Mouse (Mus musculus): ENCODE results near the gene Stox1. TPM values are rescaled to one million over a fixed set of nuclear protein-coding genes. Genes with fewer than 3 reads are reported as not detected.
A peak's percentile ranks its signal among the peaks of the same experiment; 100 is the strongest.
"Not testable (repeated sequence)": the region's sequence is repeated elsewhere in the genome, so short reads cannot be mapped to it uniquely, and the experiment has no call there.

Stox1 gene
- 1 to 10 TPM; 2.8 TPM for total RNA-seq (2021)

DNA sequence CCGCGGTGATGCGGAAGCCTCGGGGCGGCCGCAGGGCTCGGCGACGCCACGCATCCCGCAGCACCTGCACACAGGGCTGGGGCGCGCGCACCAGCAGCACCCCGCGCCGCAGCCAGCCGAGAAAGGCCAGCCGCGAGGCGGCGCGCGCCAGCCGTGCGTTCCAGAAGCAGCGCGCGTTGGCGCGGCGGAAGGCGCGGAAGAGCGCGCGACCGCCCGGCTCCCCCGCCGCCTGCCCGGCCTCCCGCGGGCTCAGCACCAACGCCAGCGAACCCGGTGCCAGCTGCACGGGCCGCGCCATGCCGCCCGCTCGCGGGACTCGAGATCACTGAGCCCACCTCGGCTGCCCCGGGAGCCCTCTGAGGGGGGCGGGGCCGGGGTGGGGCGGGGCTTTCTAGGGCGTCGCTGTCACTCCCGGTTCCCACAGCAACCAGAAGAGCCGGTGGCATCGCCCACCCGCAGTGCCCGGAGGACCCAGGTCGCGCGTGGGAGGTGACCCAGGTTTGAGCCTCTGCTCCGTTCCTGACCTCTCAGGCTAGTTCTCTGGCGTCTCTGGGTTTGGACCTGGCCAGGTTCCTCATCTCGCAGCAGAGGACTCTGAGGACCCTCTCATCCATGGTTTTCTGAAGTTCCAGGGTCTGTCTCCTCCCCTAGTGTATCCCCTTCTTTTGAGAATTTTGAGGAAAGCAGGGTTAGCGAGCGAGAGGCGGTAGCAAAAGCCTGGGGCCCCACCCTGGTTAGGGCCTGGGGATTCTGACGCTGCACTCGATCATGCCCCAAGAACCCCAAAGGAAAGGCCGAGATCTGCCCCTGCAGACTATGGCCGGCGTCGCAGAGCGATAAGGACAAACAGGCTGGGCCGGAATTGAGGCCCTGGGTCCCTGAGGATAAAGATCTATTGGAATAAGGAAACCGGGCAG is at the start of gene Stox1:
Gene Stox1 (minus strand): TSS at position 358 of the 917 bp plus-strand sequence.
- peak; percentile 48 to 56 for DNase-seq (ENCODE audit: extremely low spot score in 1 of 2, low spot score in 1 of 2)

DNA sequence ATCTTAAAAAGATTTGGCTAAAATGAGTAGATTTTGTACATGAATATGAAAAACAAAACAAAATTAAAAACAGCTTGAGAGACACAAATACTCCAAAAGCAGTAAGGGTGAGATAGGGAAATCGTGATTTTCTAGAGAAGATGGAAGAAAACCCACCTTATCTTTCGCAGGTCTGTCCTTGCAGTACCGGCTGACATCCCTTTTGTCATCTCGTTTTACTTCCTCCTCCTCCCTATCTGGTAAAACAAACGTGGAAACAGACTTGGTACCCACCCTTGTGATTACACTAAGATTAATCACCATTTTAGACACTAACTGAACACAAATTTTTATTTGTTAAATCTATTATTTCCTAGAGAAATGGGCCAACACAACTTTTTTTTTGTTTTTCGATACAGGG is 24.9 kb upstream of the Stox1 start:
- no peak for DNase-seq (ENCODE audit: extremely low spot score in 1 of 2, low spot score in 1 of 2)

DNA sequence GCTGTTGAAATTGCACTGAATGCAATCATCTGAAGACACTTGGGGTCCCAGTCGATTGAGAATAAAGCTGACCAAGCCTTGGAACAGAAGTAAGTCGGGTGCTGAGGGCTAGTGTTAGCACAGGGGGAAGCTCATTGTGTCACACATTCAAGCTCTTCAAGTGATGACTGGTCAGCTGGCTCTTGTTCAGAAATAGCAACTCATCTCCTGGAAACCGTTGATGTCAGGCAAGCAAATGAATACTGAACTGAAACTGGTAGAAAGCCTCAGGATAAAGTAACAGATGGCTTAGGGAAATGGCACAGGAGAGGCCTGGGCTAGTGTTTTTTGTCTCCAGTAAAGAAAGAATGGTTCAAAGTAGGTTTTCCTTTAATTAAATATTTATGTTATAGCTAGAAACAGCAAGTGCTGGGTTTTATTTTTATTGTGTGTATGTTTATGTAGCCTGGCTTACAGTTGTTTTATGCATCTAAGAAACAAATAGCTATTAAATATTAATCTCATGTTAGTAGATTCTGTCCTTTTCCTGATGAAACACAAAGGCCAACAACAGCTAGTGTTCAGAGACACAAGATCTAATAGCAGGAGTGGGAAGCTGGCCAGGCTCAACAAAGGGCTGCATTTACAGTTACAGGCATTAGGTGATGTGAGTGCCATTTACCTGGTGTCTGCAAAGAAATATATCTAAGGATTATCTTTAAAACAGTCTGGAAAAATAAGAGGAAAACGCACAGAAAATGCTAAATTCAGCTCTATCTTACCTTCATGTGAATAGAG is 14.2 kb upstream of the Stox1 start:
- DNase-seq (ENCODE audit: extremely low spot score in 1 of 2, low spot score in 1 of 2), result peak in 1 of 2 experiments; percentile 7

DNA sequence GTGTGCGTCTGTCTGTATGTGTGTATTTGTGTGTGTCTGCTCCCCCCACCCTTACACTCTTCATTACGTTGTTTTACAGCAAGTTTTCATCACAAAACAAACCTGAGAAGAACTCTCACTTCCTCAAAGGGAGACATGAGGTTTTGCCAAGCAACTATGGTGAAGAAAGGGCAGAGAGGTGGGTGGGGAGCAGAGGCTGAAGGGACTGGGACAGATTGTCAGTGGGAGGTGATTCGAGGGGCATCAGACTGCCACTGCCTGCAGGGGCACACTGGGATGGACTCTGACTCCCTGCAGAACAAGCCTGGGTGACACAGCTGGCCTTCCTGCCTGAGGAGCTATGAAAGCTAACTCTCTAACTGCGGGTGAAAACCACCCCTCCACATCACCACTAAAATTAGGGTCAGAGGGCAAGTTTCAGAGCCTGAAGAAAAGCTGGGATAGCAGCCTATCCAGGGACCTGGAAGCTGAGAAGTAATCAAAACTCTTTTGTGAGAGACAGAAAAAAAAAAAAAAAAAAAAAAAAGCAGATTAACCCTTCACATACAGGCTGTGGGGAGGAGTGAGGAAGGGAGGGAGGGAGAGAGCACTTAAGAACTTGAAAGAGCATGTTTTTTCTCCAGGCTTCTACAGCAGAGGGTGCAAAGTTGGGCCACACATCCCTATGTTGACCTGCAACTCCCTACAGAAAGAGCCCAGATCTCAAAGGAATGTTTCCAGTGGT is 11.2 kb upstream of the Stox1 start:
- DNase-seq (ENCODE audit: extremely low spot score in 1 of 2, low spot score in 1 of 2), result no peak

DNA sequence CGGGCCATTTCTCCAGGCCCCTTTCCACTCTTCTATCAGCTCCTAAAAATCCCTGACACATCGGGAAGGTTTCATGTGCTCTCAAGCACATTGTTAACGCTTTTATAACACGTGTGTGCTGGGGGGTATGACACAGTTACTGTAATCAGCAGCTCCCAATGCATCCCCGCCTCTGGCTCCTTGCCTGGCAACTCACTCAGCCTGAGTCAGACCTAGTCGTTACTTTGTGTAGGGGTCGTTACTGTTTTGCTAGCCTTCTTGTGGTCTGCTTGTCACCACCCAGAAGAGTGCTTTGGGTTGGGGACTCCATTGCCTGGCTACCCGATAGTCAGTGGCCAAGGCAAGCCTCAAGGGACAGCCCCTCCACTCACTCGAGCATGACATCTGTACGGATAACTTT is 4.9 kb upstream of the Stox1 start:
- no peak for DNase-seq (ENCODE audit: extremely low spot score in 1 of 2, low spot score in 1 of 2)

DNA sequence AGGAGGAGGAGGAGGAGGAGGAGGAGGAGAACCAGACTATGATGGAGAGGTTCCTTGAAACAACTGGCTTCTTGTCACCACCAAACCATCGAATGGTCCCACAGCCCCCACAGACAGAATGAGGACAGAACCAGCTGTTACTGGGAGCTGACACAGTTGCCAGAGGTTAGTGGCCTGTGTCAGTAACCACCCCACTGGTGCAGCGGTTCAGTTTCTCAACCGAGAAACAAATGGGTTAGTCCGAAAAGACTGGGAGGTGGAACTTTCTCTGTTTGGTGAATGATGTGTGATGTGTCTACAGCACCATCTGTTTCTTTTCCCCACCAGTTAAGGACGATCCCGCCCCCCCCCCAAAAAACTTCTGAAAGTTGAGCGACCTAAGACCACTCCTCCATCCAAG is 992 bp downstream of the Stox1 start:
- DNase-seq (ENCODE audit: extremely low spot score in 1 of 2, low spot score in 1 of 2), result no peak

DNA sequence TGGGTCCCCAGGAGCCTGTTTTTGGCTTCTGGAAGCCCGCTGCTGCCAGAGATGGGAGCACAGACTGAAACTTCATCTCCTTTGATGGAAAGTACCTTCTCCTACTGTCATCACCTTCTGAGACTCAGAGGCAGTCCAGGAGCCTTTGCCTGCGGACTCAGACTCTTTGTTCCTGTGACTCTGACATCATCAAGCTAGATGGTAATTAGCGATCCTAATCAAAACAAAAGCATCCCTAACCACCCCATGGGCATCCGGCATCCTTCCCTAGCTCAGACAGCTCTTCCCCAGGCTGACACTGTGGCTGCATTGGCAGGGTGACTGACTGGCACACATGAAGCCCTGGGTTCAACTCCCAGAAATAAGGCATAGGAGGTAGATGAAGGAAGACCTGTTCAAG is 3.2 kb downstream of the Stox1 start:
- no peak for DNase-seq (ENCODE audit: extremely low spot score in 1 of 2, low spot score in 1 of 2)

DNA sequence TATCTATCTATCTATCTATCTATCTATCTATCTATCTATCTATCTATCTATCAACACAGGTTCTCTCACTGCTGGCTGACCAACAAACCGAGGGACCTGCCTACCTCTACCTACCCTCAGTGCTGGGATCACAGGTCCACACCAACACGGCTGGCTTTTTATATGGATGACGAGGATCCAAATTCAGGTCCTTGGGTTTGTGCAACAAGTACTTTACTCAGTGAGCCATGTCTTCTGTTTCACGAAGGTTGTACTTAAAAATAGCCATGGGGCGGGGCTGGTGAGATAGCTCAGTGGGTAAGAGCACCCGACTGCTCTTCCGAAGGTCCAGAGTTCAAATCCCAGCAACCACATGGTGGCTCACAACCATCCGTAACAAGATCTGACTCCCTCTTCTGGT is 5.4 kb downstream of the Stox1 start:
- DNase-seq (ENCODE audit: extremely low spot score in 1 of 2, low spot score in 1 of 2), result not testable (repeated sequence)

DNA sequence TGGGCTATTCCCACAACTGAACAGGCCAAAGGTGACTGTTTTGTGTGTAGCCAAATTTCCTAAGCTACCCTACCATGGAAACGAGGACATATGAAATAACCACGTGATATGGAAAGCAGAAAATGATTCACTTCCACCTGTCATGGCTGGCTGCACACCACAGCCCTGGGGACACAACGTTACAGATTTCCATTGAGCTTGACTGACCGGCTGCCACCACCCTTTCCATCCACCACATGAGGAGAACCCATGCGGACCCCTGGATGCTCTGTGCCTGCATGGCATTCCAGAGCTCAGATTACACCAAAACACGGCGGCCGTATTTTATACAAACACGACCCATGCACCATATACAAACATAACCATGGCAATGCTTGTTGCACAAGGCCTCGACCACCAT is 12.5 kb downstream of the Stox1 start:
- DNase-seq (ENCODE audit: extremely low spot score in 1 of 2, low spot score in 1 of 2), result no peak

DNA sequence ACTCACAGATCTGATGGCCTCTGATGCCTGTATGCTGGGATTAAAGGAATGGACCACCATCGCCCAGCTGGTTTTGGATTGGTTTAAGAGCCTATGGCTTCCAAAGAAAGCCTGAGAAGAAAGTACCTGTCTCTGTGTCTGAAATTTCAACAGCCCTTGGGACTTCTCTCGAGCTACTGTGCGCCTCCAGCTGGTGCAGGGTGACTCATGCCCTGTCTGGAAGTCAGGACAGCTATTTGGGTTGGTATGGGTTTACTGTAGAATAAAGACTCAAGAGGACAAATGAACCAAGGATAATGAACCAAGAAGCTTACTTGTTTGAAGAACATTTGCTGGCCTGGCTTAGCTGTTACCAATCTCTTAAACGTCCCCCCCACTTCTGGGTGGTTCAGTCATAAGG is 22.3 kb downstream of the Stox1 start:
- DNase-seq (ENCODE audit: extremely low spot score in 1 of 2, low spot score in 1 of 2), result no peak

DNA sequence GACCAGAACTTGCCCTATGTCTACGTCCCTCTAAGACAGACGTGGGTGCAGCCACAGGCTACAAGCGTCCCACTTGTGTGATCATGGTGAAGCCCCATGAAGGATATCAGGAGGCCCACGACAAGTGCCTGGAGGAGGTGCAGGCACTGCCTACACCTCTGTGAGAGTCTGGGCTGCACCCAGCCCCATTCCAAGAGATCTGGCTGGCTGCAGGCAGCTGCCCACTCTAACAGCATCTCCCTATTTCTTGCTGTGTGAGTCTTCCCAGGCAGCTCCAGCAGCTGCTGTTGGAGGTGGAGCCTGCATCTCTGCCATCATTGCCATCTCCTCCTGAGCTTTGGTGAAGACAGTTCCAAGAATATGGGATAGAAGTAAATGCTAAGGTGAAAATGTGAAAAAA is 23.5 kb downstream of the Stox1 start:
- no peak for DNase-seq (ENCODE audit: extremely low spot score in 1 of 2, low spot score in 1 of 2)

DNA sequence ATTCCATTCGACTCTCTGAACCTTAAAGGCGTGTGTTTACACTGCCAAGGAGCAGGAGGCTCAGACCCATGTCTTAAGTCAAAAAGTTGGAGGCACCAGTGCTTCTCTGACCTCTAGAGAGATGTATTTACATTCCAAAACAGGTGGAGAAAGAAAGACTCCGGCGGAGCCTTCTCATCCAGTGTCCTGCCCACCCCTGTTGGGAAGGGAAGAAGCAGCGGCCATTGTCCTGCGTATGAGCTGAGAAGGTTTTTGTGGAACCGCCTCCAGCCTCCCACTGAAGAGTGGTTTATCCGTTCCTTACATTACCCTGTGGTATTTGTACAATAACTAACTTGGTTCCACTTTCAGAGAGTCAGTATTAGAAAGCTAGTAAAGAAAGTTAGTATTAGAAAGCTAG is 33.2 kb downstream of the Stox1 start:
- no peak for DNase-seq (ENCODE audit: extremely low spot score in 1 of 2, low spot score in 1 of 2)

DNA sequence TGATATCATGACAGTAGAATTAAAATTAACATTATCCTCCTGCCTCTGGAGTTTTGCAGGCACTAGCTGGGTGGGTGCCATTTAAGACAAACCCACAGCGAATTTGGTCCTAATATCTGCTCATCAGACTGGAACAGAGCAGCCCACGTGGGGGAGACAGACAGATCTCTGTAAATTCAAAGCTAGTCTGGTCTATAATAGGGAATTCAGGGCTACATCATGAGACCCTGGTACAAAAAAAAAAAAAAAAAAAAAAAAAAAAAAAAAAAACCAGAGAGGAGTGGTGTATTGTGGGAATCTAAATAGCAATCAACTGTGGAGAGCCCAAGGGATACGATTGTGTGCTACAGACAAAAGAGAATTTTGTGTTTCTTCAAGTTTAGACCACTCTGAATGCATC is 33.7 kb downstream of the Stox1 start:
- no peak for DNase-seq (ENCODE audit: extremely low spot score in 1 of 2, low spot score in 1 of 2)

DNA sequence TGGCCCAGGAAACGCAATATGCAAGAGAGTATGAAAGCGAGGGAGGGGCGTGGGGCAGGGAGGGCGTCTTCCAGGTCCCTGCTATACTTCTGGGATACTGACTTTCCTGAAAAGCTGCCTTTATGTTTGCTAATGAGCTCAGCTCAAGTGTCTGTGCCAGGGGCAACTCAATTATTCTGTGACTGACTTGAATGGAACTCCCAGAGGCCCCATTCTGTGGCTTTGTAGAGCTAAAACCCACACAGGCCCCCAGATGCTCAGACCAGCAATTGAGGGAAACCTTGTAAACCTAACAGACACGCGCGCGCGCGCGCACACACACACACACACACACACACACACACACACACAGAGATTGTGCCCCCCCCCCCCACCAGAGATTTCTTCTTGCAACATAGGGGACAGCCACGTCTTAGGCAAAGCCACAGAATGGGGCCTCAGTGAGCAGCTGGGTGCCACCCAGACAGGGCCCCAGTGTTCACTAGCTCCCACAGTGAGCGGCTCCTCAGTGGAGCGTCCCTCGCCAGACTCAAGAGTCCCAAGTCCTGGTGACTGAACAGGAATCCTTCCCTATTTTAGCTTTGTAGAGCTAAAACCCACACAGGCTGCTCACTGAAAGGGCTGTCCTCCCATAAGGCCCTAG is 38.8 kb downstream of the Stox1 start:
- no peak for DNase-seq (ENCODE audit: extremely low spot score in 1 of 2, low spot score in 1 of 2)

DNA sequence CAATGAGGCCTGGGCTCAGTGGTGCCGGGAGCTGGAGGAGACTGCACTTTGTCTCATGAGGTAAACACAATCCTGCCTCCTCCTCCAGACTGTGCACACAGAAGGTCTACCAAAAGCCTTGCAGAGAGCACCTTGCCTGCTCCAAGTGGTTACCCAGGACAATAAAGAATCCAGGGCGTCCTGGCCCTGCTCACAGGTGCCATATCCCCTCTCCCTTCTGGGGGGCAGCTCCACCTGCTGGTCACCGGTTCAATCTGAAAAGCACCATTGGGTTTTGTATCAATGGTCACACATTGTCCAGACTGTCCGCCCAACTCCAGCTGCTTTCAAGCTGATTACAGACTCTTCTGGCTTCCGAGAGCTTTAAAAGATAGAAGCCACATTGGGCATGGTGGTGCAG is 42.9 kb downstream of the Stox1 start:
- DNase-seq (ENCODE audit: extremely low spot score in 1 of 2, low spot score in 1 of 2), result no peak

DNA sequence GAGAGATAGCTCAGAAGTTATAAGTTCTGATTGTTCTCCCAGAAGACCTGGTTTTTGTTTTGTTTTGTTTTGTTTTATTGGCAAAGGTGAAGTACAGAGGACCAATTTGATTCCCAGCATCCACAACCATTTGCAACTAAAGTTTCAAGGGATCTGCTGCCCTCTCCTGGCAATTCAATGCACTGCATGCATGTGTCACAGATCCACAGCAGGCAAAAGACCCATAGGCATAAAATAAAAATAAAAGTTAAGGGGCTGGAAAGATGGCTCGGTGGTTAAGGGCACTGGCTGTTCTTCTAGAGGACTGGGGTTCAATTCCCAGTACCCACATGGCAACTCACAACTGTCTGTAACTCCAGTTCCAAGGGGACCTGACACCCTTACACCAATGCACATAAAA is 46.1 kb downstream of the Stox1 start:
- no peak for DNase-seq (ENCODE audit: extremely low spot score in 1 of 2, low spot score in 1 of 2)

DNA sequence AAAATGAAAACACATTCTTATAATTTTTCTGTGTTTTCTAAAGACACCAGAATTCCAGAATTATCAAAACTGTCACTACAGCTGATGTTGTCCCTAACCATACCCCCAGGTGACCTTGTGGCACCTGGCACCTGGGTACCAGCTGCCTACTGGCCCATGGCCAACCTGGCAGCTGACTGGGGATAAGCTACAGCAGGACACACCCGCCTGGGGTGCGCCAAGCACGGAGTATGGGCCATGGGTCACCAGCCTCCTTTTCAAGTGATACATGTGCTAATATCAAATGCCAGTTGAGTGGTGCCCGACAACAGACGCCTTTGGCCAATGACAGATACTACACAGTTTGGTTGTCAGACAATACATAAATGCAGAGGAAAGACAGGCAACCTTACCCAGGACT is 48.6 kb downstream of the Stox1 start:
- no peak for DNase-seq (ENCODE audit: extremely low spot score in 1 of 2, low spot score in 1 of 2)

DNA sequence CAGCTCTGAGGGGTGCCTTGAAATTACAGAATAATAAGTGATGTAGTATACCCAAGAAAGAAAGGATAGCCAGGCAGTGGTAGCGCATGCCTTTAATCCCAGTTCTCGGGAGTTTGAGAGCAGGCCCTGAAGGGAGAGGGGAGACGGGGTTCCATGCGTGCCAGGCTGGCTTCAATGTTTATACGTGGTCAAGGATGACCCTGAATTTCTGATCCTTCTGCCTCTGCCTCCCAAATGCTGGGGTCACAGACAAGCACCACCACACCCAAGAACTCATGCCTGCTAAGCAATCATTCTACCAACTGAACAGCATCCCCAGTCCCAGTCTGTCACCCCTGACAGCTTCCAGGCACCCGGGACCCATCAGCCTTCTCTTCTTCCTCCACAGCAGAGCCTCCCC is 49.7 kb downstream of the Stox1 start:
- no peak for DNase-seq (ENCODE audit: extremely low spot score in 1 of 2, low spot score in 1 of 2)

DNA sequence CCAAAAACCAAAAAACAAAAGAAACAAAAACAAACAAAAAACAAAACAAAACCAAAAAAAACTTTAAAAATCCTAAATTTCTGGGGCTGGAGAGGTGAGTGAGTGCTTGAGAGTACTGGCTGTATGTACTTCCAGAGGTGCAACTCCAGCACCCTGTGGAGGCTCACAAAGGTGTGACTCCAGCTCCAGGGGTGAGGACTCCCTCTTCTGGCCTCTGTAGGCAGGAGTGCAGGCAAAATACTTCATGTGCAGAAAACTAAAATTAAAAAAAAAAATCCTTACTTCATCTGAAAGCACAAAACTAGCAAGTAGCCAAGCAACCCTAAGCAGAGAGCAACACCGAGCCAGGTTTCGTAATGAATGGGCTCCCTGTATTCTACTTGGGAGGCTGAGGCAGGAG is 53.6 kb downstream of the Stox1 start:
- DNase-seq (ENCODE audit: extremely low spot score in 1 of 2, low spot score in 1 of 2), result no peak

DNA sequence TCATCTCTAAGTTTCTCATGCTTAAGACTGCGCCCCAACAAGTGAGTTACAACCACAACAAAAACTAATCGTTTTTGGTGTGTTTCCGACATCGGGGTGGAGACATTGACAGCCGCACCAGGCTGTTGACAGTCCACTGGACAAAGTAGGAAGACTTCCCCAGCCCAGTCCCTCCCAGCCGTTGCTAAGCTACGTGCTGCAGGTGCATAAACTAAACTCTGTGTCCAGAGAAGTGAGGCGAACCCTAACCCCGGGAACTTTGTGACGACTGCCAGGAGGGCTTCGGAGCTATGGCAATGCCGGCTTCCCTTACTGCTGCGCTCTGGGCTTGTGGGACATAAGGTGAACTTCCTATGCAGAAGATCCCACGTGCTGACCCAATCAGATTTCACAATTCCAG is 56.7 kb downstream of the Stox1 start:
- DNase-seq (ENCODE audit: extremely low spot score in 1 of 2, low spot score in 1 of 2), result no peak

DNA sequence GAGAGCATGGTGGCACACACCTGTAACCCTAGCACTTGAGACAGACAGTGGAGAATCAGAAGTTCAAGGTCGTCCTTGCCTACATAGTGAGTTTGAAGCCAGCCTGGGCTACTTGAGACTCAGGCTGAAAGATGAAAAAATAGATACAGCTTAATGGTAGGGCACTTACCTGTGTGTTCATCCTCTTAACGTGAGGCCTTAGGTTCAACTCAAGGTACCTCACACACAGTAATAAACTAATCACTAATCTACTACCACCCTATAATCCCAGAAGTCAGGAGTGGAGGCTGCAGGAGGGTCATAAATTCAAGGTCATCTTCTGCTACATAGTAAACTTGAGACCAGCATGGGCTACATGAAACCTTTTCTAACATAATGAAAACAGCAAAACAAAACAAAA is 57.5 kb downstream of the Stox1 start:
- no peak for DNase-seq (ENCODE audit: extremely low spot score in 1 of 2, low spot score in 1 of 2)

All from layer of hippocampus, postnatal 25 days (tissue).